Mouse (Mus musculus) monocyte, adult 2 months (primary cell): ENCODE measurements around the gene Smpd3.

Experiments used
- DNase-seq, 2 experiments: peaks; one replicate each; pipeline ENCODE4 v3.0.0; 2022; ENCODE audit warnings: low spot score in 2 of 2, low read depth in 1 of 2

Smpd3 gene

GRCm38 (mm10) chr8:106298261-106298660, 39.5 kb downstream of the Smpd3 start:
- no peak for DNase-seq

GRCm38 (mm10) chr8:106292484-106293396, 45.0 kb downstream of the Smpd3 start:
- no peak for DNase-seq

GRCm38 (mm10) chr8:106289464-106289863, 48.3 kb downstream of the Smpd3 start:
- DNase-seq: no peak

GRCm38 (mm10) chr8:106288732-106289131, 49.1 kb downstream of the Smpd3 start:
- no peak for DNase-seq

- DNase-seq: no peak
Observed at GRCm38 (mm10) chr8:106287445-106287844, 50.3 kb downstream of the Smpd3 start.

GRCm38 (mm10) chr8:106280844-106281243, 56.9 kb downstream of the Smpd3 start:
- no peak for DNase-seq

GRCm38 (mm10) chr8:106280154-106280553, 57.6 kb downstream of the Smpd3 start:
- no peak for DNase-seq

GRCm38 (mm10) chr8:106278367-106279042, 59.3 kb downstream of the Smpd3 start:
- no peak for DNase-seq

- no peak for DNase-seq
Observed at GRCm38 (mm10) chr8:106276709-106277317, 61.0 kb downstream of the Smpd3 start.

- no peak for DNase-seq
Observed at GRCm38 (mm10) chr8:106273468-106273867, 64.3 kb downstream of the Smpd3 start.

- no peak for DNase-seq
Observed at GRCm38 (mm10) chr8:106271378-106271777, 66.4 kb downstream of the Smpd3 start.

GRCm38 (mm10) chr8:106270804-106271203, 67.0 kb downstream of the Smpd3 start:
- no peak for DNase-seq

GRCm38 (mm10) chr8:106268710-106269346, 69.0 kb downstream of the Smpd3 start:
- DNase-seq: no peak

GRCm38 (mm10) chr8:106265398-106265797, 72.4 kb downstream of the Smpd3 start:
- DNase-seq: no peak

- DNase-seq: no peak
Observed at GRCm38 (mm10) chr8:106263928-106264327, 73.9 kb downstream of the Smpd3 start.

- no peak for DNase-seq
Observed at GRCm38 (mm10) chr8:106262343-106262742, 75.4 kb downstream of the Smpd3 start.

- DNase-seq: no peak
Observed at GRCm38 (mm10) chr8:106260894-106261293, 76.9 kb downstream of the Smpd3 start.

- no peak for DNase-seq
Observed at GRCm38 (mm10) chr8:106259579-106260255, 78.1 kb downstream of the Smpd3 start.

- no peak for DNase-seq
Observed at GRCm38 (mm10) chr8:106258169-106258568, 79.6 kb downstream of the Smpd3 start.

- DNase-seq: no peak
Observed at GRCm38 (mm10) chr8:106250186-106250585, 87.6 kb downstream of the Smpd3 start.

GRCm38 (mm10) chr8:106237106-106237505, 100.7 kb downstream of the Smpd3 start:
- DNase-seq: no peak
